Mouse (Mus musculus) spleen, postnatal 36 days (tissue): Measurements from ENCODE around the gene Sh3rf3.

Experiments
- DNase-seq, 2 experiments: peaks; one replicate each; pipeline ENCODE4 v3.0.0; 2022; ENCODE audit warnings: low spot score in 2 of 2, mixed read lengths in 1 of 2

Sh3rf3 gene

DNA sequence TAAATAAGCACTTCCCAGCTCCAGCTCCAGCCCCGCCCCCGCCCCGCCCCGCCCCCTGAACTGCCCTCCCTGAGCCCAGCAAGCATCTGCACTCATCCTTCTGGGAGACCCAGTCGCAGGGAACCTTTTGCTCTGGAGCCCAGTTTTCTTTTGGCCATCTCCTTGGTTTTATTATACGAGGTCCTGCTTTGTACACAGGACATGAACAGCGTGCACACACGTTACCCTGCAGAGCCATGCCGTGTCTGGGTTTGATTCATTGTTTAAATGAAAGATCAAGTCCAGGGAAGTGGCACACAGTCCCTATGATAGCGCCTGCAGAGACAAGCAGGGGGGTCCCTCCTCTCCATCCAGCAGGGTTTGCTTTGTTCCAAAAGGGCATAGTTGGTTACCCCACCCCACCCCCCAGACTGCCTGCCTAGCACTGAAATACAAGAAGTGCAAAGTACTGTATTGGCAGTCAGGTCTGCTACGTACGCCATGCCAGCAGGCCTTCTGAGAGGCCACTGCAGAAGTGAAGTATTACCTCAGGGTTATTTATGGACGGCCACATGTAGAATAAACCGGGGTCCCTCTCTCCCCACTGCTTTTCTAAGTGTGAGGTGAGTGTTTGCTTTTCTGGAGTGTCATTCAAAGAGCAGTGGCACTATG, 41.5 kb downstream of the Sh3rf3 start:
- DNase-seq: no peak

- no peak for DNase-seq
Measured at GRCm38 (mm10) chr10:58855199-58855751, 42.1 kb downstream of the Sh3rf3 start.

DNA sequence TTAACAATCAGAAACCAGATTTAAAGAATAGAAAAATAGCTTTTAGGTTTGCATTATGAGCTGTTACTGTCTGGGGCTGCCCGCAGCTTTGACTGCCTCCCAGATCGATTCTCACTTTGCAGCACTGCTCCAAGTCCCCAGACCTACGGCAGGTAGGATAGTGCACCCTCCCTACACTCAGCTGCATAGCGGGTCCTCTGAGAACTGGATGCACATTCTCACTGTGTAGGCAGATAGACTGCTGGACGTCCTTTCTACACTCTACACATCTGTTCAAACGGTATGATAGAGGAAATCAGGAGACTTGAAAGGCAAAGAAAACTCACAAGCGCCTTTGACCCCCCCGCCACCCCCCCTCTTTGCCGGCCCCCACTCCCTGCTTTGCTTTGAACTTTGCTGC, 42.7 kb downstream of the Sh3rf3 start:
- no peak for DNase-seq

DNA sequence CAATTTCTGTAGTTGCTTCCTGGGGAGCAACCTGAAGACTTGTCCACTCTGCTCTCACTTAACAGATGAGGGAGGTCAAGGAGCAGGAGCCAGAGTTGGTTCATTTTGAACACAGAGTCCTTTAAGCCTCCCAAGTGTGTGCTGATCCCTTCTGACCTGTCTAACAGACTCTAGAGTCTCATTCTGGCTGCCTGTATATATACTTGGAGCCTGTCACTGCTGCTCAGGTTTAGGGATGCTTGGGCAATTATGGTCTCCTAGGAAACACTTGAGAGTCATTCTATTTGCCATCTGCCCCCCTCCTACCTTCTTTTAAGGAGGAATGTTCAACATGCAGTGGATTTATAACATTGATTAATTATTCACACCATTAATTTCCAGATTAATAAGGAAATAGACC, 43.6 kb downstream of the Sh3rf3 start:
- no peak for DNase-seq

DNA sequence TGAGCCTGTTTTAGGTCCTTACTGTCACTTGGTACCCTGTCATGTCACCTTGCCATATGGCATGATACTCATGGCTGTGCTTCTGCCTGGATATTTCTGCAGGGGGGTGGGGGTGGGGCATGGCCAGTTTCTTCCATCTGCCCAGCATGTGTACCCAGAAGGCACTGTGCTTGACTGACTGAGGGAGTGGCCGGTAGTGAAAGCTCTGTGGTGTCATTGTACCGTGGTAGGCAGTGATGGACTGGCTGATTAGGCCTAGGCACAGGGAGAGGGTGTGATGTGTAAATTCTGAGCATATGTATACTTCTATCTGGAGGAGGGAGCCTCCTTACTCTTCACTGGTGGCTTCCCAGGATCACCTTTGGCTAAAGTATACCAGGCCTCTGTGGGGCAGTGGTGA, 51.6 kb downstream of the Sh3rf3 start:
- DNase-seq: no peak

- no peak for DNase-seq
Measured at GRCm38 (mm10) chr10:58867536-58867935, 54.4 kb downstream of the Sh3rf3 start.

GRCm38 (mm10) chr10:58869836-58870235, 56.7 kb downstream of the Sh3rf3 start:
- no peak for DNase-seq

DNA sequence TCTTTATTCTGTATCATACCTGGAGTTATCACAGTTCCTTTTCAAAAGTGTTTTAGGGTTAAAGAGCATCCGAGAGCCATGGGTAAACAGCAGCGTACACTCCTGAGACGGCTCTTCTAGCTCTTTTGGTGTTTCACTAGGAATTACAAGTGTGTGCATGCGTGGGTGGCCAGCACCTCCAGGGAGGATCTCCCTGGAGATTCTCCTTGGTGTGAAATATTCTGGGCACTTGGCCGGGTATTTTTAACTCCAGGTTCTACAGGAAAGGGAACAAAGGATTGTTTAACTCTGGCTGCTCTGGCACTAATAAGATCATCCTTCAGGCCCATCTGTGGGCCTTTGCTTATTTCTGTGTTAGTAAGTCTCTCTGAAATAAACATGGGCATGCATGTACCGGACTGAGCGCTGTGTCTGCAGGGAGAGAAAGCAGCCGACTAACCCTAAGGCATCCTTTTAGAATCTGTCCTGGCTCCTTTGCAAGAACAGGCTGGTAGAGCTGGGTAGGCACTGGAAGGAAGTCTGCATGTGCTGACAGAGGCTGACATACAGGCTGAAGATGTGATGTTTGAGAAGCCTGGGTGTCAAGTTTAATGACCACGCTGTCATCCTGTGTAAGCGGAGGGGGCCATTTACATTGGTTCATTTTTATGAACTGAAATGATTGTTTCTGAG, 58.1 kb downstream of the Sh3rf3 start:
- no peak for DNase-seq

GRCm38 (mm10) chr10:58871821-58872577, 58.8 kb downstream of the Sh3rf3 start:
- DNase-seq: no peak

- no peak for DNase-seq
Measured at GRCm38 (mm10) chr10:58877835-58878234, 64.7 kb downstream of the Sh3rf3 start.

DNA sequence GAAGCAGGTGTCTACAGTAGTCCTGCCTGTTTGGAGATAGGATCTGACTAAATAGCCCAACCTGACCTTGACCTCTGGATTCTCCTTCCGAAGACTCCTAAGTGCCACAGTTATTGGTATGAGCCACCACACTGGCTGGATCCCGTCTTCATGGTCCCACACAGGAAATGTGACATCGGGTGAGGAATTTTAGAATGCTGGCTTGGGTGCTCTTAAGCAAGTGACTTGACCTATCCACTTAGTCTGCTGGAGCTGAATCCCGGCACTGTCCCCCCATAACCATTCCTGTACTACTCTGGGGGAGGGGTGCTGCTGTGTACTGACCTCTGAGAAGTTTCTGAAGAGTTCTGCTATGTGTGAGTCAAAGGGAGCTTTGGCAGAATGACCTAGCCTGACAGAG, 65.5 kb downstream of the Sh3rf3 start:
- DNase-seq: no peak

GRCm38 (mm10) chr10:58882741-58883140, 69.6 kb downstream of the Sh3rf3 start:
- no peak for DNase-seq

DNA sequence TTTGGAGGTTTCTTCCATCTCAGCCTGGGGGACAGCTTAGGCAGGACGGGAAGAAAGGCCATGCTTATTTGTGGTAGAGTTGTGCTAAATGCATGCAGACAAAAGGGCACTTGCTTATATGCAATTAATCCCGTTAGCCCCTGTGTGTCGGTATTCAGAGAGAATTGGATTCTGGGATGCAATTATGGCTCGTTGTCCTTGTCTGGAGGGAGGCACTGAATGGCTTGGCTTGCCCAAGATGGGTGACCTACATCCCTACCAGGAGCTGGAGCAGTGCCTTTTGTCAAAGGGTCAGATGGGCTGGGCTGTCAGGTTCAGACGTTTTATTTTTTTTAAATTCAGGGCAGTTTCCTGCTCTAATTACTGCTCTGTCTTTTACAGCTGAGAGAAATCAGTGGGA, 72.2 kb downstream of the Sh3rf3 start:
- no peak for DNase-seq

GRCm38 (mm10) chr10:58885816-58886215, 72.7 kb downstream of the Sh3rf3 start:
- DNase-seq: no peak

- no peak for DNase-seq
Measured at GRCm38 (mm10) chr10:58890671-58891439, 77.7 kb downstream of the Sh3rf3 start.

DNA sequence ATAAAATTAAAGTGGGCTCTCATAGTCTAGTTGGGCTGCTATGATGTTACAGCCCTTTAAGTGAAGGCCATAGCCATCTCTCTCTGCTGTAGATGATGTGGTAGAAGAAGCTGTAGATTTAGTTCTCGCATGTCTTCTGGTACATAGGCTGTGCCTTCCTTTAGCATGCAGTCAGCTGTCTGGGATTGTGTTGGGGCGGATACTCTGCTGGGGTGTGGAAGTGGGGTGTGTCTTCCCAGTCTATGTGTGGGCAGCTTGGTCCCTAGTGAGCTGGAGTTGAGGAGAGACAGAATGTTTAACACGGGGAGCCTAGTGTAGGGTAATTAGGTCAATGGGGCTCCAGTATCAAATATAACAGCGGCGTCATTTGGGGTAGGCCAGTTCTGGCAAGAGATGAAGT, 82.3 kb downstream of the Sh3rf3 start:
- DNase-seq: no peak

- no peak for DNase-seq
Measured at GRCm38 (mm10) chr10:58897009-58897543, 83.9 kb downstream of the Sh3rf3 start.

DNA sequence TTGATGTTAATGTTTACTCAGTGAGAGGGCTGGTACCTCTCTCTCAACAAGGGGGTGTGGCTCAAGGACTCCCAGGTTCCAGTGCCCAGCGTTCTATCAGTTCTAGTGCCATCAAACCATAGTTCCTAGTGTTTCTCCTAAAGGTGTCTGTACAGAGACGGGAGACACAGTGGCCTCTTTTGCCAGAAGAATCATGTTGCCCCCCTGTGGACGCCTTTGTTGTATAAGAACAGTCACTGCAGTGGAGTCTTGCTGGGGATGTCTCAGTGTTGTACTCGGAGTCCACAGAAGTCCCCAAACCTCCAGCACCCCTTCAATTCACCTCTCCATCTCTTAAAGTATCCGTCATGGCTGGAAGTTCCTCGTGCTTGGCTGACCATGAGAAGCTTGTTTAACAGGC, 92.1 kb downstream of the Sh3rf3 start:
- DNase-seq: no peak

- DNase-seq: no peak
Measured at GRCm38 (mm10) chr10:58907001-58907443, 93.9 kb downstream of the Sh3rf3 start.

GRCm38 (mm10) chr10:58908451-58908850, 95.3 kb downstream of the Sh3rf3 start:
- DNase-seq: no peak
